Mouse (Mus musculus) kidney, postnatal 25 days (tissue): ENCODE data around the gene Slc11a1.

ENCODE experiments used
- DNase-seq, 2 experiments: peaks; one replicate each; pipeline ENCODE4 v3.0.0; 2021; ENCODE audit warnings: mixed read lengths in 2 of 2

The Slc11a1 gene

DNA sequence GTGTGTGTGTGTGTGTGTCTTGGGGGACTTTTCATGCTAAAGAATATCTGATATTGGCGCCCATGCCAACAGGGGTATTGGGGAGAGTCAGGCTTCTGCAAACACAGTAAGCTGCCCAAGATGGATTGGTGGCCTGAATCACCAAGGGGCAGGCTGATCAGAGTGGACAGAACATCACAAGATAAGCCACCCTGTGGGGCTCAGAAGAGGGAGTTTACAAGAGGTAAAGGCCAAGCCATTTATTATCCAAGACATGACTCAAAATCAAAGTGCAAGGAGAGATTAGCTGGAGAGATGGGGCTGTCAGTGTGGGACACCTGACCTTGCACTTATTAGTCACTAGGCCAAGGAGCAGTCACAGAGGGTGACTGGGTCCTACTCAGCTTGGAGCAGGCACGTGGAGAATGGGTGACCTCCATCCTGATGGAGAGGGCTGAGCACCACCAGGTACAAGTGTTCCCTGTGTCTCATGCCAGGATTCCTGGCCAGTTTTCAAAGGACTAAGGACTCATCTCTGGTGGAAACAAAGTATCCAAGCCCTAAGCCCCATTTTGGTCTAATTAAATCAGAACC is 36.8 kb downstream of the Slc11a1 start:
- DNase-seq: no peak

DNA sequence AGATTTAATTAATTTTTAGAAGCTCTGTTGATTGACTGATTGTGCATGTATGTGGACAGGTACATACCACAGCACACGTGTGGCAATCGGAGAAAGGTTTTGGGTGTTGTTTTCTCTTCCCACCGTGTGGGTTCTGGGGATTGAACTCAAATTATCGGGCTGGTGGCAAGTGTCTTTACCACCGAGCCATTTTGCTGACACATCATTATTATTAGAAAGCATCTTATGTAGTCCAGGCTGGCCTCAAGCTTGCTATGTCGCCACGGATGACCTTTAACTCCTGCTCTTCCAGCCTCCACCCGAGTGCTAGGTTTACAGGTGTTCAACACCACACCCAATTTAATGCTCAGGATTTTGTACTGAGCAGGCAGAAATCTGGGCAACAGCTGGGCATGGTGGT is 37.7 kb downstream of the Slc11a1 start:
- DNase-seq: no peak

DNA sequence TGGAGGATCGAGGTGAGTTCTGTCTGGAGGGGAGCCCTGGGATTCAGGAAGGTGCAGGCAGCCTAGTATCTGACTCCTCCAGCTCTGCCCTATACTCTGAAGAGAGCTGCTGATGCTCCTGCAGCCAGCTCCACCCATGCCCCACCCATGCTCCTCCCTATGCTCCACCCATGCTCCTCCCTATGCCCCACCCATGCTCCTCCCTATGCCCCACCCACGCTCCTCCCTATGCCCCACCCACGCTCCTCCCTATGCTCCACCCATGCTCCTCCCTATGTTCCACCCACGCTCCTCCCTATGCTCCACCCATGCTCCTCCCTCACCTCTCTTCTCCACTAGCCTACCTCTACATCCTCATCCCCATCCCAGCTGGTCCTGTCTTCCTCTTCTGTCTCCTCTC is 40.1 kb downstream of the Slc11a1 start:
- peak; percentile 68 to 82 for DNase-seq

DNA sequence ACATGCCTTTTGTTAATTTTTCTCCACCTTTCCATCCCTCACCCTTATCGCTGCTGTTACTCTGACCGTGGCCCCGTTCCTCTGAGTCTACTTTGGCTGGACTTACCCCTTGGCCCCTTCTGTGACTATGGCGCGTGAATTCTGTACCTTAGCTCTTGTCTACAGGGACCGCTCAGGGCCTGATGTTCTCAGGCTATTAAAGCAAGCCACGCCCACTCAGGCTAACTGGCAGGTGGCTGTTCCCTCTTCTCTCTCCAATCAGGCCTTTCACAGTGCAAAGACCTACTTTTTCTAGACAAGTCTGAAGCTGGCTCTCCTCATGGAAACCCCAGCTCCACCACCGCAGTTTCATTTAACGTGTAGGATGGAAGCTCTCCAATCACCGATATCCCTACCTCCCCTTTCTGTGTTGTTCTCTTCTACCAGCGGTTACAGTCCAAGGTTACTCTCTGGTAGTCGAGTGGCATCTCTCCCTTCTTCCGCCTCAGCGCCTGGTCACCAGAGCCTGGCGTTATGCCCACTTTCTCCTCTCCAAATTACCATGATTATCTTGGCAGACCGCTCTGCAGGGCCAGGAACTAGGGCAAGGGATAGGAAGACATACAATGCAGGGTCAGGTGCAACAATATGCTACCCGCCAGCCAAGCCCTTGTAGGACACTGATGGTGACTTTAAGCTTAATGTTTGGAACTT is 43.9 kb downstream of the Slc11a1 start:
- peak; percentile 61 to 62 for DNase-seq

DNA sequence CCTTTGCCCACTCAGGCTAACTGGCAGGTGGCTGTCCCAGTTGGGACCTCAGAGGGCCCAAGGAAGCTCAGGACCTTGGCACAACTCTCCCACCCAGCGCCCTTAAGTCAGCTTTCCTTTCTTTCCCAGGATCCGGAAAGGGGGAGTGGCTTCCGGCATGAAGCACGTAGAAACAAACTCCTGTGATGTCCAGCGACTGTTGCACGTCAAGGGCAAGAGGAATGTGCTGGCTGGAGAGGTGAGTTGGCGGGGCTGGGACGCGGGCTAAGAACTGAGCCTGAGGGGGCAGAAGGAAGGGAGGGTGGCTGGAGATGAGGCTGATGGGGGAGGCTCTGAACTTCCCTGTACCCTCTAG is 44.4 kb downstream of the Slc11a1 start:
- DNase-seq: peak in 1 of 2 experiments; percentile 53

DNA sequence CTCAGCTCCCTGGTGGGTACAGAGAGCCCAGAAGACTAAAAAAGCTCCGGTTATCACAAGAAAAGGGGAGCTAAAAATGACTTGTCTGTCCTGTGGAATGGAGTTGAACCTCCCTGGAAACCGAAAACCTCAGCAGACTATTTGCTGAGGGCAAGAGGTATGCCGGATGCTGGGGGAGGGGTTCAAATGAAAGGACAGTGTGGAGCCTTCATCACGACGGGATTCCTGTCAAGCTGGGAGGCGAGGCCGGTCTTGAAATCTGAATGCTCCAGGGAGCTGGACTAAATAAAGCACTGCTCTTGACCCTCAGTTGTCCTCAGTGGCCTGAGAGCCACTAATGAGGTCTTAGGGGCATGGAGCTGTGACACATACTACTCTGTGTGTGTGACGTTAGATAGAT is 48.2 kb downstream of the Slc11a1 start:
- no peak for DNase-seq

DNA sequence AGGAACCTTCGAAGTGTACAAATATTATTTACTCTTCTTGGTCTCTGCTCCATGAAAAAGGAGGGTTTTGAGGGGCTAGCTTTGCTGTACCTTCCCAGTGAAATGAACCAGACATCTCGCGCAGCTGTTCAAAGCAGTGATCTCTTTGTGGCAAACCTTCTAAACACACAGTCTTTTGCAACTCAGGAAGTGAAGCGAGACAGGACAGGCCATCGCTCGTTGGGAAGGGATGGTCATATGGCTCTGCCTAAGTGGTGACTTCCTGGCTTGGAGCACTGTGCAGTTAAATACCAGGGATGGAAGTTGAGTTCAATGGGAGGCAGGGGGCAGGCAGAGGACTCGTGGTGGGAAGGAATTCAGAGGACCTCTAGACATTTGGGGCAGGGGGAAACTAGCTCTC is 50.9 kb downstream of the Slc11a1 start:
- DNase-seq: no peak

DNA sequence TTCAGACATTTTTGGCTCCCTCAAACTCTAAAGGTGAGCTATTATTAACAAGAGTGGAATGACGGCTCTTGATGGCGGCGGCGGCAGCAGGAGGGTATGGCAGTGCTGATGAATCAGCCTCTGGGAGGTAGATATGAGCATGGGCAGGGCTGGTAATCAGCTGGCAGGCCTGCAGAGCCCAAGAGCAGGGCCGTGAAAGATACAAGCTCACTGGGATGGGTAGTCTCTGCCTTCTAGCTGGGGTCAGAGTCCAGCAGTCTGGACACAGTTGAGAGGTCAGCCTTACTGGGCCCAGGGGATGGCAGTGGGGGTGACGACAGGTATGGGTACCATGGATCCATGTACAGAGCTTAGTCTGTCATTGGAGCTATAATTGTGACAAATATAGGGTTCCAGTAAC is 58.2 kb downstream of the Slc11a1 start:
- peak; percentile 26 to 66 for DNase-seq

DNA sequence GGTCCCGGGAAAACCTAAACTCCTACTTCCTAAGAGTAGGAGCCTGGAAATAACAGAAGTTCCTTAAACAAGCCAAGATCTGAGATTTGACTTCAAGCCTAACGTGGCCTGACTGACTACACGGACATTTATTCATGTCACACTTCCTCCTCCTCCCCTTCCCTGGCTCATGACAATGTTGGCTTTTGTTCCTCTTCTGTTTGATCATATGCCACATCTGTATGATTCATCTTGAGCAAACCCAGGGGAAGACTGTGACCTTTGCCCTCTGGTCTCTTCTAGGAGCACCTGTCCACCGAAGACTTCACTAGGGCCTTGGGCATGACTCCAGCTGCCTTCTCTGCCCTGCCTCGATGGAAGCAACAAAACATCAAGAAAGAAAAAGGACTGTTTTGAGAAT is 59.6 kb downstream of the Slc11a1 start:
- DNase-seq: peak in 1 of 2 experiments; percentile 24

DNA sequence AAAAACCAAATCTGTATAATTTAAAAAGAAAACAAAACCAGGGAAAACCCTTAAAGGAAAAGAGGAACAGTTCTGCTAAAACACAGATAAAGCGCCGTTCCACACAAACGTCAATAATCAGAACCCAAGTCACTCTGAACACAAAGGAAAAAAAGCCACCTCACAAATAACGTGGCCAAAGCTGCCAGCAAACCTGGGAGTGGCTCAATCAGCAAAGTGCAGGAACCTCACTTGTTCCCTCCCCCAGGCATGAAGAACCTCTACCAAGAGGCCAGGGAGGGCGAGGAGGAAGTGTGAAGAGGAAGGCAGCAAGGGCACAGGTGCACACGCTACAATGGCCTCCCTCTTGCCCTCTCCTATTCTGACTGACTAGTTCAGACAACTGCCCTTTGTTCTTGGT is 60.6 kb downstream of the Slc11a1 start:
- no peak for DNase-seq
